Mouse (Mus musculus) hindbrain, embryonic 11.5 days (tissue): ENCODE data around the gene Nupr1. TPM values are rescaled to one million over a fixed set of nuclear protein-coding genes. Genes with fewer than 3 reads are reported as not detected.
A peak's percentile ranks its signal among the peaks of the same experiment; 100 is the strongest.
"Not testable (repeated sequence)": the region's sequence is repeated elsewhere in the genome, so short reads cannot be mapped to it uniquely, and the experiment has no call there.

ENCODE experiments used
- ATAC-seq: fragments of 200-750 bp; cut with Nextera tagmentation; 2 replicates; pipeline ENCODE4 v1.8.0; 2017; ENCODE audit warnings: mild to moderate bottlenecking, moderate TSS enrichment, moderate library complexity; ENCODE audit not compliant: low FRiP score
- DNase-seq: peaks from one replicate; pipeline ENCODE4 v3.0.0-alpha.2; 2015; ENCODE audit warnings: low spot score
- H3K27ac ChIP-seq: fragments of 300-500 bp; sonication (generic); 2 replicates; pipeline ENCODE4 v1.5.1; 2014; ENCODE audit warnings: mild to moderate bottlenecking, low read depth, low read length
- H3K27me3 ChIP-seq: fragments of 300-500 bp; sonication (generic); 2 replicates; pipeline ENCODE4 v1.6.1; 2014; ENCODE audit warnings: mild to moderate bottlenecking, low read length, moderate library complexity, mixed read lengths; ENCODE audit not compliant: control insufficient read depth, insufficient read depth
- H3K36me3 ChIP-seq: fragments of 300-500 bp; sonication (generic); 2 replicates; pipeline ENCODE4 v1.6.1; 2014; ENCODE audit warnings: mild to moderate bottlenecking, low read length, moderate library complexity, mixed read lengths; ENCODE audit not compliant: control insufficient read depth, insufficient read depth
- H3K4me1 ChIP-seq: fragments of 300-500 bp; sonication (generic); replicated peaks from 2 replicates; pipeline ENCODE4 v1.6.1; 2014; ENCODE audit warnings: low read length, mixed read lengths; ENCODE audit not compliant: control insufficient read depth, insufficient read depth
- H3K4me2 ChIP-seq: fragments of 300-500 bp; sonication (generic); replicated peaks from 2 replicates; pipeline ENCODE4 v1.6.1; 2014; ENCODE audit warnings: mild to moderate bottlenecking, low read depth, low read length
- H3K4me3 ChIP-seq: fragments of 300-500 bp; sonication (generic); 2 replicates; pipeline ENCODE4 v1.5.1; 2014; ENCODE audit warnings: low read depth, low read length
- H3K9ac ChIP-seq: fragments of 300-500 bp; sonication (generic); 2 replicates; pipeline ENCODE4 v1.6.1; 2014; ENCODE audit warnings: low read depth, low read length
- H3K9me3 ChIP-seq: fragments of 300-500 bp; sonication (generic); 2 replicates; pipeline ENCODE4 v1.6.1; 2016; ENCODE audit warnings: low read length; ENCODE audit not compliant: control insufficient read depth
- WGBS: fragments of 180-500 bp; shearing (Covaris S2); extraction: QIAGEN DNeasy Blood & Tissue Kit; methylation state at CpG from one replicate; pipeline ENCODE4 v1.1.7; 2014; 5-methylcytosine and 5-hydroxymethylcytosine counted together
- polyA plus RNA-seq: library from polyadenylated mRNA; unstranded; fragments of >200 nt; fragmentation: Nextera tagmentation; extraction: Ambion mirVana; gene quantifications from 2 replicates; pipeline ENCODE4 v1.2.1, GENCODE M21; 2014

Nupr1 gene
- polyA plus RNA-seq, 1 experiment from 2014 or later, result 1.3 TPM

- Histone ChIP-seq H3K4me2 (peak within 1 kb of the TSS; percentile 62), H3K4me1 (no peaks in the 10 kb centered on the region), H3K27me3 (no peaks in the 10 kb centered on the region), H3K9me3 (no peaks in the 10 kb centered on the region), H3K36me3 (no peaks in the 10 kb centered on the region), H3K9ac (peak within 1 kb of the TSS; percentile 69), H3K27ac (peak within 1 kb of the TSS; percentile 88), H3K4me3 (peak within 1 kb of the TSS; percentile 54)
- ATAC-seq (peak; percentile 98), DNase-seq (peak; percentile 96)
- 1% methylated on average over 54 of the region's 57 CpGs for WGBS
These were observed 18.8 kb upstream of the Nupr1 start, which contains the start of gene Sgf29 for GRCm38 (mm10) chr7:126649231-126650051. Gene Sgf29 (plus strand): TSS chr7:126649309.

- Histone ChIP-seq H3K4me1 (no peaks in the 10 kb centered on the region), H3K36me3 (no peaks in the 10 kb centered on the region), H3K27me3 (no peaks in the 10 kb centered on the region), H3K4me3 (peak overlapping the region; percentile 54; the same call in 1 of the 2 replicates), H3K4me2 (peak overlapping the region; percentile 62; the same call in 1 of the 2 replicates), H3K9me3 (no peaks in the 10 kb centered on the region), H3K27ac (no peak overlapping the region), H3K9ac (no peak overlapping the region)
- WGBS, result 79% methylated on average over 4 of the region's 4 CpGs
- no peak for ATAC-seq
- DNase-seq, result no peak
These were observed 17.8 kb upstream of the Nupr1 start for GRCm38 (mm10) chr7:126648486-126648885.

- no peak overlapping the region for H3K4me2 ChIP-seq
- no peak for DNase-seq
- no peak overlapping the region for H3K9ac ChIP-seq
- no peaks in the 10 kb centered on the region for H3K27me3 ChIP-seq
- no peak overlapping the region for H3K27ac ChIP-seq
- H3K36me3 ChIP-seq, result no peaks in the 10 kb centered on the region
- WGBS, result 71% methylated on average over 5 of the region's 5 CpGs
- ATAC-seq, result no peak
- H3K4me3 ChIP-seq, result no peak overlapping the region
- H3K9me3 ChIP-seq, result no peaks in the 10 kb centered on the region
- H3K4me1 ChIP-seq, result no peaks in the 10 kb centered on the region
These were observed 15.0 kb upstream of the Nupr1 start for GRCm38 (mm10) chr7:126645708-126646107.

GRCm38 (mm10) chr7:126644914-126645313, 14.3 kb upstream of the Nupr1 start:
- no peaks in the 10 kb centered on the region for H3K9me3 ChIP-seq
- H3K4me3 ChIP-seq, result no peak overlapping the region
- DNase-seq, result no peak
- H3K4me1 ChIP-seq, result no peaks in the 10 kb centered on the region
- no peaks in the 10 kb centered on the region for H3K27me3 ChIP-seq
- H3K4me2 ChIP-seq, result no peak overlapping the region
- no peak overlapping the region for H3K9ac ChIP-seq
- no peak for ATAC-seq
- H3K27ac ChIP-seq, result no peak overlapping the region
- H3K36me3 ChIP-seq, result no peaks in the 10 kb centered on the region

GRCm38 (mm10) chr7:126644345-126644744, 13.7 kb upstream of the Nupr1 start:
- no peaks in the 10 kb centered on the region for H3K36me3 ChIP-seq
- WGBS, result 78% methylated on average over 3 of the region's 3 CpGs
- no peaks in the 10 kb centered on the region for H3K27me3 ChIP-seq
- H3K27ac ChIP-seq, result no peak overlapping the region
- no peak overlapping the region for H3K4me3 ChIP-seq
- DNase-seq, result no peak
- H3K4me2 ChIP-seq, result no peak overlapping the region
- H3K4me1 ChIP-seq, result no peaks in the 10 kb centered on the region
- no peak overlapping the region for H3K9ac ChIP-seq
- ATAC-seq, result no peak
- no peaks in the 10 kb centered on the region for H3K9me3 ChIP-seq

- H3K27ac ChIP-seq, H3K4me3 ChIP-seq, ATAC-seq, H3K4me2 ChIP-seq, H3K27me3 ChIP-seq, H3K9ac ChIP-seq, H3K9me3 ChIP-seq, H3K4me1 ChIP-seq, H3K36me3 ChIP-seq: not testable (repeated sequence)
- DNase-seq, result peak; percentile 50
- 64% methylated on average over 2 of the region's 3 CpGs for WGBS
These were observed 12.6 kb upstream of the Nupr1 start for GRCm38 (mm10) chr7:126643244-126643617.

- no peak overlapping the region for H3K4me2 ChIP-seq
- ATAC-seq (no peak), DNase-seq (no peak)
- no peak overlapping the region for H3K4me3 ChIP-seq
- no peaks in the 10 kb centered on the region for H3K4me1 ChIP-seq
- H3K27me3 ChIP-seq, result no peaks in the 10 kb centered on the region
- WGBS, result 73% methylated on average over 5 of the region's 5 CpGs
- no peak overlapping the region for H3K27ac ChIP-seq
- no peak overlapping the region for H3K9ac ChIP-seq
- no peaks in the 10 kb centered on the region for H3K36me3 ChIP-seq
- no peaks in the 10 kb centered on the region for H3K9me3 ChIP-seq
These were observed 12.0 kb upstream of the Nupr1 start for GRCm38 (mm10) chr7:126642545-126643243.

GRCm38 (mm10) chr7:126636733-126637520, 6.3 kb upstream of the Nupr1 start:
- H3K9ac ChIP-seq, result no peak overlapping the region
- no peak overlapping the region for H3K4me3 ChIP-seq
- no peaks in the 10 kb centered on the region for H3K36me3 ChIP-seq
- H3K9me3 ChIP-seq, result no peaks in the 10 kb centered on the region
- ATAC-seq, result no peak
- H3K27ac ChIP-seq, result no peak overlapping the region
- no peaks in the 10 kb centered on the region for H3K27me3 ChIP-seq
- DNase-seq, result peak; percentile 48
- H3K4me2 ChIP-seq, result no peak overlapping the region
- no peaks in the 10 kb centered on the region for H3K4me1 ChIP-seq
- 22% methylated on average over 4 of the region's 4 CpGs for WGBS
